Mouse (Mus musculus) lung, embryonic 14.5 days (tissue): Measurements from ENCODE around the gene Kcnh3. TPM values are rescaled to one million over a fixed set of nuclear protein-coding genes. Genes with fewer than 3 reads are reported as not detected.

Experiments used
- ATAC-seq: fragments of 200-750 bp; cut with Nextera tagmentation; 2 replicates; pipeline ENCODE4 v1.8.0; 2017; ENCODE audit warnings: mild to moderate bottlenecking, moderate TSS enrichment, moderate library complexity; ENCODE audit not compliant: insufficient read depth
- DNase-seq: peaks from one replicate; pipeline ENCODE4 v3.0.0-alpha.2; 2015
- H3K27ac ChIP-seq: fragments of 300-500 bp; sonication (generic); 2 replicates; pipeline ENCODE4 v1.5.1; 2014; ENCODE audit warnings: low read depth, mild to moderate bottlenecking, moderate library complexity
- H3K27me3 ChIP-seq: fragments of 300-500 bp; sonication (generic); 2 replicates; pipeline ENCODE4 v1.6.1; 2014; ENCODE audit warnings: low read length, control low read depth; ENCODE audit not compliant: insufficient read depth
- H3K36me3 ChIP-seq: fragments of 300-500 bp; sonication (generic); 2 replicates; pipeline ENCODE4 v1.6.1; 2014; ENCODE audit warnings: control low read depth; ENCODE audit not compliant: insufficient read depth
- H3K4me1 ChIP-seq: fragments of 300-500 bp; sonication (generic); 2 replicates; pipeline ENCODE4 v1.6.1; 2014; ENCODE audit warnings: antibody characterized with exemption, control low read depth; ENCODE audit not compliant: insufficient read depth
- H3K4me2 ChIP-seq: fragments of 300-500 bp; sonication (generic); 2 replicates; pipeline ENCODE4 v1.6.1; 2014; ENCODE audit warnings: mild to moderate bottlenecking
- H3K4me3 ChIP-seq: fragments of 300-500 bp; sonication (generic); 2 replicates; pipeline ENCODE4 v1.5.1; 2014; ENCODE audit warnings: low read depth, low read length
- H3K9ac ChIP-seq: fragments of 300-500 bp; sonication (generic); 2 replicates; pipeline ENCODE4 v1.6.1; 2014
- H3K9me3 ChIP-seq: fragments of 300-500 bp; sonication (generic); 2 replicates; pipeline ENCODE4 v1.6.1; 2016; ENCODE audit warnings: low read depth, low read length, control low read depth
- CTCF ChIP-seq: IDR thresholded peaks from 2 replicates; pipeline ENCODE4 v1.5.1; 2016; ENCODE audit warnings: antibody characterized with exemption, low read depth
- WGBS: fragments of 180-500 bp; shearing (Covaris S2); extraction: QIAGEN DNeasy Blood & Tissue Kit; methylation state at CpG from one replicate; pipeline ENCODE4 v1.1.7; 2014; 5-methylcytosine and 5-hydroxymethylcytosine counted together
- polyA plus RNA-seq: library from polyadenylated mRNA; unstranded; fragments of >200 nt; fragmentation: Nextera tagmentation; extraction: Ambion mirVana; gene quantifications from 2 replicates; pipeline ENCODE4 v1.2.1, GENCODE M21; 2014

Kcnh3 gene
- polyA plus RNA-seq, 1 experiment from 2014 or later = 0.37 TPM

- 46% methylated on average over 8 of the region's 8 CpGs for WGBS
- H3K27ac ChIP-seq = peak overlapping the region; percentile 76
- DNase-seq = peak; percentile 74
- ATAC-seq = peak; percentile 87
- H3K4me3 ChIP-seq = peak overlapping the region; percentile 15; the same call in 1 of the 2 replicates
- peak overlapping the region; percentile 57 for H3K4me2 ChIP-seq
- no peaks in the 10 kb centered on the region for H3K4me1 ChIP-seq
- H3K27me3 ChIP-seq = no peaks in the 10 kb centered on the region
- H3K9ac ChIP-seq = no peak overlapping the region
- H3K36me3 ChIP-seq = no peaks in the 10 kb centered on the region
- no peak for TF ChIP-seq CTCF
- H3K9me3 ChIP-seq = no peaks in the 10 kb centered on the region
These were observed 34.6 kb downstream of the Kcnh3 start for GRCm38 (mm10) chr15:99259167-99259729.

- no peaks in the 10 kb centered on the region for H3K27me3 ChIP-seq
- DNase-seq (peak; percentile 83), ATAC-seq (peak; percentile 70)
- peak overlapping the region; percentile 76 for H3K27ac ChIP-seq
- H3K36me3 ChIP-seq = no peaks in the 10 kb centered on the region
- no peak for TF ChIP-seq CTCF
- H3K4me2 ChIP-seq = peak overlapping the region; percentile 57
- no peaks in the 10 kb centered on the region for H3K9me3 ChIP-seq
- H3K4me1 ChIP-seq = no peaks in the 10 kb centered on the region
- H3K4me3 ChIP-seq = peak overlapping the region; percentile 15; the same call in 1 of the 2 replicates
- H3K9ac ChIP-seq = no peak overlapping the region
- 4% methylated on average over 9 of the region's 10 CpGs for WGBS
These were observed 35.1 kb downstream of the Kcnh3 start for GRCm38 (mm10) chr15:99259730-99260252.

GRCm38 (mm10) chr15:99262702-99263101 is 38.0 kb downstream of the Kcnh3 start:
- no peak for DNase-seq
- Histone ChIP-seq H3K27me3 (no peaks in the 10 kb centered on the region), H3K4me1 (no peaks in the 10 kb centered on the region), H3K9me3 (no peaks in the 10 kb centered on the region), H3K9ac (no peak overlapping the region), H3K27ac (no peak overlapping the region), H3K36me3 (no peaks in the 10 kb centered on the region), H3K4me3 (no peak overlapping the region), H3K4me2 (no peak overlapping the region)
- WGBS = 64% methylated on average over 10 of the region's 10 CpGs
- ATAC-seq = no peak
- TF ChIP-seq CTCF = no peak

GRCm38 (mm10) chr15:99264363-99264762 is 39.7 kb downstream of the Kcnh3 start:
- Histone ChIP-seq H3K9me3 (no peaks in the 10 kb centered on the region), H3K27ac (no peak overlapping the region), H3K4me1 (no peaks in the 10 kb centered on the region), H3K4me3 (no peak overlapping the region), H3K9ac (no peak overlapping the region), H3K4me2 (no peak overlapping the region), H3K36me3 (no peaks in the 10 kb centered on the region), H3K27me3 (no peaks in the 10 kb centered on the region)
- ATAC-seq = no peak
- DNase-seq = no peak
- WGBS = 67% methylated on average over 2 of the region's 2 CpGs
- no peak for TF ChIP-seq CTCF

- Histone ChIP-seq H3K9ac (no peak overlapping the region), H3K4me1 (no peaks in the 10 kb centered on the region), H3K27ac (no peak overlapping the region), H3K4me2 (no peak overlapping the region), H3K4me3 (no peak overlapping the region), H3K36me3 (no peaks in the 10 kb centered on the region), H3K27me3 (no peaks in the 10 kb centered on the region), H3K9me3 (no peaks in the 10 kb centered on the region)
- WGBS = 11% methylated on average over 4 of the region's 4 CpGs
- ATAC-seq (peak; percentile 65), DNase-seq (peak; percentile 91)
- TF ChIP-seq CTCF = peak; percentile 83
These were observed 41.0 kb downstream of the Kcnh3 start for GRCm38 (mm10) chr15:99265679-99266078.

- no peak for TF ChIP-seq CTCF
- Histone ChIP-seq H3K4me1 (no peaks in the 10 kb centered on the region), H3K4me3 (no peak overlapping the region), H3K9ac (no peak overlapping the region), H3K36me3 (no peaks in the 10 kb centered on the region), H3K4me2 (no peak overlapping the region), H3K9me3 (no peaks in the 10 kb centered on the region), H3K27me3 (no peaks in the 10 kb centered on the region), H3K27ac (no peak overlapping the region)
- DNase-seq = no peak
- no peak for ATAC-seq
- WGBS = 70% methylated on average over 8 of the region's 8 CpGs
These were observed 51.4 kb downstream of the Kcnh3 start for GRCm38 (mm10) chr15:99276095-99276494.

- no peak for TF ChIP-seq CTCF
- no peak overlapping the region for H3K9ac ChIP-seq
- peak; percentile 27 for DNase-seq
- H3K36me3 ChIP-seq = no peaks in the 10 kb centered on the region
- H3K27me3 ChIP-seq = no peaks in the 10 kb centered on the region
- ATAC-seq = peak; percentile 38; the same call in 1 of the 2 replicates
- no peaks in the 10 kb centered on the region for H3K4me1 ChIP-seq
- H3K9me3 ChIP-seq = no peaks in the 10 kb centered on the region
- H3K4me3 ChIP-seq = no peak overlapping the region
- WGBS = 78% methylated on average over 7 of the region's 7 CpGs
- H3K27ac ChIP-seq = no peak overlapping the region
- no peak overlapping the region for H3K4me2 ChIP-seq
These were observed 53.6 kb downstream of the Kcnh3 start for GRCm38 (mm10) chr15:99278271-99278670.
